Mouse (Mus musculus) liver, embryonic 16.5 days (tissue): ENCODE results near the gene Cytl1. TPM values are rescaled to one million over a fixed set of nuclear protein-coding genes. Genes with fewer than 3 reads are reported as not detected.

Experiments used
- ATAC-seq: fragments of 200-750 bp; cut with Nextera tagmentation; 2 replicates; pipeline ENCODE4 v1.8.0; 2017; ENCODE audit warnings: low read depth, mild to moderate bottlenecking, moderate number of reproducible peaks, moderate library complexity
- H3K27ac ChIP-seq: fragments of 300-500 bp; sonication (generic); 2 replicates; pipeline ENCODE4 v1.5.1; 2014; ENCODE audit warnings: mild to moderate bottlenecking, low read length
- H3K27me3 ChIP-seq: fragments of 300-500 bp; sonication (generic); 2 replicates; pipeline ENCODE4 v1.6.1; 2014; ENCODE audit warnings: low read depth, low read length, mixed read lengths; ENCODE audit not compliant: control insufficient read depth, insufficient read depth
- H3K36me3 ChIP-seq: fragments of 300-500 bp; sonication (generic); 2 replicates; pipeline ENCODE4 v1.6.1; 2014; ENCODE audit warnings: mild to moderate bottlenecking; ENCODE audit not compliant: control insufficient read depth, insufficient read depth
- H3K4me1 ChIP-seq: fragments of 300-500 bp; sonication (generic); 2 replicates; pipeline ENCODE4 v1.6.1; 2014; ENCODE audit warnings: low read depth, low read length, mixed read lengths; ENCODE audit not compliant: control insufficient read depth
- H3K4me2 ChIP-seq: fragments of 300-500 bp; sonication (generic); 2 replicates; pipeline ENCODE4 v1.6.1; 2014; ENCODE audit warnings: low read depth, low read length, mixed read lengths
- H3K4me3 ChIP-seq: fragments of 300-500 bp; sonication (generic); 2 replicates; pipeline ENCODE4 v1.5.1; 2014; ENCODE audit warnings: low read depth, mild to moderate bottlenecking, low read length
- H3K9ac ChIP-seq: fragments of 300-500 bp; sonication (generic); 2 replicates; pipeline ENCODE4 v1.6.1; 2014; ENCODE audit warnings: low read depth, low read length
- H3K9me3 ChIP-seq: fragments of 300-500 bp; sonication (generic); replicated peaks from 2 replicates; pipeline ENCODE4 v1.6.1; 2016; ENCODE audit warnings: low read length; ENCODE audit not compliant: control insufficient read depth
- WGBS: fragments of 180-500 bp; shearing (Covaris S2); extraction: QIAGEN DNeasy Blood & Tissue Kit; methylation state at CpG from one replicate; pipeline ENCODE4 v1.1.7; 2014; ENCODE audit not compliant: insufficient replicate concordance; 5-methylcytosine and 5-hydroxymethylcytosine counted together
- polyA plus RNA-seq: library from polyadenylated mRNA; unstranded; fragments of >200 nt; fragmentation: Nextera tagmentation; extraction: Ambion mirVana; gene quantifications from 2 replicates; pipeline ENCODE4 v1.2.1, GENCODE M21; 2015

Gene Cytl1
- polyA plus RNA-seq: 0.13 TPM in 1 of 2 replicates, not detected in the other

- ATAC-seq: no peak
- no peak within 1 kb of the TSS for H3K27ac ChIP-seq
- no peaks in the 10 kb centered on the region for H3K27me3 ChIP-seq
- no peak within 1 kb of the TSS for H3K4me3 ChIP-seq
- 37% methylated on average over 5 of the region's 5 CpGs for WGBS
- H3K9ac ChIP-seq: no peak within 1 kb of the TSS
- no peaks in the 10 kb centered on the region for H3K36me3 ChIP-seq
- H3K9me3 ChIP-seq: no peaks in the 10 kb centered on the region
- H3K4me1 ChIP-seq: no peaks in the 10 kb centered on the region
- H3K4me2 ChIP-seq: no peak within 1 kb of the TSS
Observed at GRCm38 (mm10) chr5:37735224-37735623, at the start of gene Cytl1. Gene Cytl1 (plus strand): TSS chr5:37735519.

DNA sequence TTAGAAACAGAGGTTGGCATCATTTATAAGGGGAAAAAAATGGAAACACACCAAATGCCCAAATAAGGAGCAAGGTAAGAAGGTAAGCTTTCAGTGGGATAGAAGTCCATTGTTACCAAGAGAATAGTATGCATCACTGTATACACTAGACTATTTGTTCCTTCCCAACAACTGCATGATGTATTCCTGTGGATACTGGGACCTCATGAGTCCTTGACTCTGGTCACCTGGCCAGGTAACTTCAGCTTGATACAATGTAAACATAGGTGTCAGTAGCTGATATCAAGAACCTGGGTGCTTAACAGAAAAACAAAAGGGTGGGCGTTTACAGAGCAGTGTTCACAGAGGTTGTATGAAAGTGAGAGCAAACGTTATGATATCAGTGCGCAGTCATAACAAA is 42.6 kb upstream of the Cytl1 start:
- WGBS: 64% methylated on average over 3 of the region's 3 CpGs
- no peak overlapping the region for H3K27ac ChIP-seq
- H3K36me3 ChIP-seq: no peaks in the 10 kb centered on the region

GRCm38 (mm10) chr5:37695773-37696172 is 39.5 kb upstream of the Cytl1 start:
- Histone ChIP-seq H3K27ac (no peak overlapping the region), H3K9me3 (no peaks in the 10 kb centered on the region), H3K36me3 (no peaks in the 10 kb centered on the region), H3K4me2 (no peak overlapping the region), H3K27me3 (no peaks in the 10 kb centered on the region), H3K4me1 (no peaks in the 10 kb centered on the region), H3K4me3 (no peak overlapping the region), H3K9ac (no peak overlapping the region)
- no peak for ATAC-seq
- WGBS: 44% methylated on average over 4 of the region's 4 CpGs

More for the DNA sequence above, 42.6 kb upstream of the Cytl1 start:
- H3K27me3 ChIP-seq: no peaks in the 10 kb centered on the region
- H3K4me1 ChIP-seq: no peaks in the 10 kb centered on the region
- no peaks in the 10 kb centered on the region for H3K9me3 ChIP-seq
- H3K4me3 ChIP-seq: no peak overlapping the region
- H3K4me2 ChIP-seq: no peak overlapping the region
- no peak overlapping the region for H3K9ac ChIP-seq
- no peak for ATAC-seq

GRCm38 (mm10) chr5:37697286-37697685 is 38.0 kb upstream of the Cytl1 start:
- no peaks in the 10 kb centered on the region for H3K4me1 ChIP-seq
- H3K9me3 ChIP-seq: no peaks in the 10 kb centered on the region
- H3K36me3 ChIP-seq: no peaks in the 10 kb centered on the region
- H3K9ac ChIP-seq: no peak overlapping the region
- no peaks in the 10 kb centered on the region for H3K27me3 ChIP-seq
- ATAC-seq: no peak
- 69% methylated on average over 7 of the region's 7 CpGs for WGBS
- H3K27ac ChIP-seq: no peak overlapping the region
- no peak overlapping the region for H3K4me2 ChIP-seq
- H3K4me3 ChIP-seq: no peak overlapping the region

DNA sequence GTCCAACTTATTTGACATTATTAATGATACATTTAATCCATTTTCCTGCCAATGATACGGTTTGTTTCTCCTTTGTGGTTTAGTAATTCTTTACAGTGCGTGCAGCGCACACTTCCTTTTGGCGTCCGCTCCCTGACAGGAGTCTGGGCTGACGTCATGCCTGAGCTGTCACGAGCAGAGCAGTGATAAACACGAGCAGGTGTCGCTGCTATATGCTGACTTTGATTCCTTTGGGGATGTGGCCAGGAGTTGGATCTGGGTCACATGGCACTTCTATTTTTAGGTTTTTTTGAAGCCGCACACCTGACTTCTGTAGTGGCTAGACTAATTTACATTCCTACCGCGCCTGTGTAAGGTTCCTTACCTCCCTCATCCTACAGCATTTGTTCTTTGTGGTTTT is 35.6 kb upstream of the Cytl1 start:
- Histone ChIP-seq H3K4me2 (no peak overlapping the region), H3K27ac (no peak overlapping the region), H3K4me3 (no peak overlapping the region), H3K9me3 (no peaks in the 10 kb centered on the region), H3K4me1 (no peaks in the 10 kb centered on the region), H3K27me3 (no peaks in the 10 kb centered on the region), H3K36me3 (no peaks in the 10 kb centered on the region), H3K9ac (no peak overlapping the region)
- ATAC-seq: no peak
- WGBS: 46% methylated on average over 12 of the region's 12 CpGs

DNA sequence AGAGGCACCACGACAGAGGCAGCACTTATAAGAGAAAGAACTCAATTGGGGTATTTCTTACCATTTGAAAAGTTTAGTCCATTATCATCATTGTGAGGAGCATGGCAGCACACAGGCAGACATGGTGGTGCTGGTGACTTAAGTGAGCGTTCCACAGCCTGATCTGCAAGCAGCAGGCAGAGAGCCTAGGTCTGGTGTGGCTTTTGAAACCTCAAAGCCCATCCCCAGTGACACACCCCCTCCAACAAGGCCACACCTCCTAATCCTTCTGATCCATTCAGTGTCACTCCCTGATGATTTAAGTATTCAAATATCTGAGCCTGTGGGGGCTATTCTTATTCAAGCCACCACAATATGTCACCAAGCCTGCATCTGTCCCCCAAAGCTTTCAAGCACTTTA is 30.4 kb upstream of the Cytl1 start:
- H3K4me2 ChIP-seq: no peak overlapping the region
- no peak overlapping the region for H3K4me3 ChIP-seq
- H3K27ac ChIP-seq: no peak overlapping the region
- H3K9ac ChIP-seq: no peak overlapping the region
- no peaks in the 10 kb centered on the region for H3K36me3 ChIP-seq
- ATAC-seq: no peak
- WGBS: 52% methylated on average over 2 of the region's 2 CpGs
- no peaks in the 10 kb centered on the region for H3K9me3 ChIP-seq
- H3K4me1 ChIP-seq: no peaks in the 10 kb centered on the region
- no peaks in the 10 kb centered on the region for H3K27me3 ChIP-seq

- no peaks in the 10 kb centered on the region for H3K4me1 ChIP-seq
- no peak overlapping the region for H3K9ac ChIP-seq
- H3K36me3 ChIP-seq: no peaks in the 10 kb centered on the region
- H3K27ac ChIP-seq: no peak overlapping the region
- no peaks in the 10 kb centered on the region for H3K9me3 ChIP-seq
- no peak overlapping the region for H3K4me3 ChIP-seq
- WGBS: 48% methylated on average over 3 of the region's 3 CpGs
- H3K4me2 ChIP-seq: no peak overlapping the region
- ATAC-seq: no peak
- no peaks in the 10 kb centered on the region for H3K27me3 ChIP-seq
Observed at GRCm38 (mm10) chr5:37708124-37708523, 27.2 kb upstream of the Cytl1 start.

DNA sequence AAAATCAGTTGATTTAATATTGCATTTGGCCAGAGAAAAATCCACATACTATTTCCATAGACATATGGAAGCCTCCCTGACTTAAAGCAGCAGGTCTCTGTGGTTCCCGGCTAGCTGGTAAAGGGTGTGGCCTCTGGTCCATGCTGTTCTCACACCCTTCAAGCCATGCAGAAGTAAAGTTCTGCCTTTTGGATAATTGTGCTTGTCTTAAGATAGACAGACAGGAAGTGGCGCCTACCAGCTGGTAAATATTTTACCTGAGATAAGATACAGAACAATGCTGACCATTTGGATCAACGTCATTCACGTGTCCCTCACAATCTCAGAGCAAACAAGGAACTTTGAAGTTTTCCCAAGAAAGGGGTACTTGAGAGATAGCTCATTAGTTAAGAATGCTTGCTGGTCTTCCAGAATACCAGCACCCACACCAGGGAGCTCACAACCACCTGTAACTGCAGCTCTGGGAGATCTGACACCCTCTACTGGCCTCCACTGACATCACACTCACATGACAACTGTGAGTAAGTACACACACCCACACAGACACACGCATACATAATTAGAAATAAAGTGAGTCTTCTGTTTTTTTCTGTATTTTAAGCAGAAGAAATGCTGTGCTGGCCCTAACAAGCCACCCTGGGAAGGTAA is 25.9 kb upstream of the Cytl1 start:
- Histone ChIP-seq H3K9ac (no peak overlapping the region), H3K4me3 (no peak overlapping the region), H3K27ac (no peak overlapping the region), H3K4me2 (no peak overlapping the region), H3K9me3 (no peaks in the 10 kb centered on the region), H3K27me3 (no peaks in the 10 kb centered on the region), H3K4me1 (no peaks in the 10 kb centered on the region), H3K36me3 (no peaks in the 10 kb centered on the region)
- WGBS: 40% methylated on average over 5 of the region's 5 CpGs
- ATAC-seq: no peak

DNA sequence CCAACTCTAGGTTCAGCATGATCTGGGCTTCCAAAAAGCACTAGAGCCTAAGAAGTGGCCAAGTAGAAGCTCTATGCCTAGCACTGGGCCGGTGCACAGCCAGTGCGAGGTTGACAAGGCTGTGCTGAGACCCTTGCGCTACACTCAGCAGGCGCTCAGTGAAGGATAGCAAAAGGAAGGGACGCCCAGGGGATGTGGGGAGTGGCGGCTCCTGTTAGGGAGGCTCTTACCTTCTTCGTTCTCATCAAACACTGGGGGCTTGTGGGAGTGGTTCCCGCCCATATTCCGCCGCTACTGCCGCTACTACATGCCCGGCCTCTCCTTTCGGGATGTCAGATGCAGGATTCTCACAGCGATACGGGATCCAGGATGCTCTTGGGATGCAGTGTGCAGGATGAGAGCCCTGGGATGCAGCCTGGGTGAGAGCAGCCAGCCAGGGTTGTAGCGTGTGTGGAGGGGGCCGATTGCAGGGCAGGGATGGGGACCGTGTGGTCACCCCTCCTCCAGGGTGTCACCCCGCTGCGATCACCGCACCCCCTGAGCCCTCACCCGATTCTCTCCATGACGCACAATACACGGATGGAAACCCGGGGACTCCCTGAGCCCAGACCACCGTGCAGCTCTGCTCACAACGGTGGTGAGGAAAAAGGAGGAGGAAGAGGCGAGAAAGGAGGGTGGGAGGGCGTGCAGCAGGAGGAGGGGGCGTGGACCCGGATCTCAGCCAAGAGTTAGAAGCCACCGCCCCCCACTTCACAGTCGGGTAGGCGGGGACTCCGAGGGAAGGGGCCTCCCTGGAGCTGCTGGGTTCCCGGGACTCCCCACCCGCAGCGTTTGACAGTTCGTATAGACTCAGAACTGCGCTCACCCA is 18.6 kb upstream of the Cytl1 start, which contains the start of gene Stk32b:
Gene Stk32b (minus strand): TSS at position 667 of the 868 bp plus-strand sequence.
- H3K4me1 ChIP-seq: no peaks in the 10 kb centered on the region
- H3K9ac ChIP-seq: no peak within 1 kb of the TSS
- H3K36me3 ChIP-seq: no peaks in the 10 kb centered on the region
- peak within 1 kb of the TSS; percentile 12; the same call in 1 of the 2 replicates for H3K4me3 ChIP-seq
- peaks cover 20% of the 10 kb centered on the region for H3K27me3 ChIP-seq
- 1% methylated on average over 40 of the region's 40 CpGs for WGBS
- peak within 1 kb of the TSS; percentile 33; the same call in 1 of the 2 replicates for H3K4me2 ChIP-seq
- no peak for ATAC-seq
- H3K27ac ChIP-seq: no peak within 1 kb of the TSS
- no peaks in the 10 kb centered on the region for H3K9me3 ChIP-seq
